Mouse (Mus musculus): ENCODE results near the gene Mblac2. TPM values are rescaled to one million over a fixed set of nuclear protein-coding genes. Genes with fewer than 3 reads are reported as not detected.

Mblac2 gene
- polyA plus RNA-seq (2014; fragmentation: Nextera tagmentation; extraction: Ambion mirVana): 7.3 and 9.4 TPM in 2 replicates

GRCm38 (mm10) chr13:81710775-81711545 is at the start of gene Mblac2, which contains the start of gene Polr3g:
Gene Mblac2 (plus strand): TSS chr13:81711341.
Gene Polr3g (minus strand): TSS chr13:81711013.
- Histone ChIP-seq H3K4me3 (ENCODE audit: low read depth, low read length) (peak within 1 kb of the TSS; percentile 61), H3K9ac (ENCODE audit: low read length) (peak within 1 kb of the TSS; percentile 61), H3K27ac (ENCODE audit: low read depth) (peak within 1 kb of the TSS; percentile 76; the same call in 1 of the 2 replicates), H3K4me2 (ENCODE audit: low read length) (peak within 1 kb of the TSS; percentile 64), H3K4me1 (replicated peaks; ENCODE audit: control insufficient read depth, insufficient read depth, low read length) (peaks cover 9% of the 10 kb centered on the region; the same call in 1 of the 2 replicates), H3K36me3 (ENCODE audit: control insufficient read depth, insufficient read depth, low read length) (no peaks in the 10 kb centered on the region), H3K9me3 (ENCODE audit: control insufficient read depth, low read length) (no peaks in the 10 kb centered on the region), H3K27me3 (replicated peaks; ENCODE audit: control insufficient read depth, insufficient read depth, low read length) (no peaks in the 10 kb centered on the region)
- ATAC-seq (replicated peaks; ENCODE audit: low FRiP score, low TSS enrichment, low read depth): peak; percentile 96
- WGBS: under 1% methylated on average over 61 of the region's 61 CpGs
- peak; percentile 97 for DNase-seq (ENCODE audit: low spot score)

- H3K27me3 ChIP-seq (replicated peaks; ENCODE audit: control insufficient read depth, insufficient read depth, low read length): no peaks in the 10 kb centered on the region
- no peak overlapping the region for H3K4me3 ChIP-seq (ENCODE audit: low read depth, low read length)
- H3K9me3 ChIP-seq (ENCODE audit: control insufficient read depth, low read length): no peaks in the 10 kb centered on the region
- peaks cover 39% of the 10 kb centered on the region for H3K36me3 ChIP-seq (ENCODE audit: control insufficient read depth, insufficient read depth, low read length)
- H3K4me1 ChIP-seq (replicated peaks; ENCODE audit: control insufficient read depth, insufficient read depth, low read length): peaks cover 9% of the 10 kb centered on the region
- no peak overlapping the region for H3K27ac ChIP-seq (ENCODE audit: low read depth)
- 0 out of 2 replicates have a peak, but pooled peaks have one; percentile 40 for ATAC-seq (replicated peaks; ENCODE audit: low FRiP score, low TSS enrichment, low read depth)
- WGBS: 84% methylated on average over 12 of the region's 12 CpGs
- no peak for DNase-seq (ENCODE audit: low spot score)
- H3K9ac ChIP-seq (ENCODE audit: low read length): no peak overlapping the region
- H3K4me2 ChIP-seq (ENCODE audit: low read length): no peak overlapping the region
These were observed 47.4 kb upstream of the Mblac2 start for GRCm38 (mm10) chr13:81663566-81664330.

- WGBS: 88% methylated on average over 5 of the region's 5 CpGs
- no peak for ATAC-seq (replicated peaks; ENCODE audit: low FRiP score, low TSS enrichment, low read depth)
- H3K9ac ChIP-seq (ENCODE audit: low read length): no peak overlapping the region
These were observed 46.8 kb upstream of the Mblac2 start for GRCm38 (mm10) chr13:81664331-81664698.

GRCm38 (mm10) chr13:81667713-81668112 is 43.4 kb upstream of the Mblac2 start:
- Histone ChIP-seq H3K27me3 (replicated peaks; ENCODE audit: control insufficient read depth, insufficient read depth, low read length) (no peaks in the 10 kb centered on the region), H3K9me3 (ENCODE audit: control insufficient read depth, low read length) (no peaks in the 10 kb centered on the region), H3K4me3 (ENCODE audit: low read depth, low read length) (no peak overlapping the region), H3K4me1 (replicated peaks; ENCODE audit: control insufficient read depth, insufficient read depth, low read length) (no peaks in the 10 kb centered on the region), H3K4me2 (ENCODE audit: low read length) (no peak overlapping the region), H3K36me3 (ENCODE audit: control insufficient read depth, insufficient read depth, low read length) (peaks cover 60% of the 10 kb centered on the region), H3K9ac (ENCODE audit: low read length) (no peak overlapping the region), H3K27ac (ENCODE audit: low read depth) (no peak overlapping the region)
- no peak for ATAC-seq (replicated peaks; ENCODE audit: low FRiP score, low TSS enrichment, low read depth)
- 89% methylated on average over 5 of the region's 5 CpGs for WGBS
- no peak for DNase-seq (ENCODE audit: low spot score)

More at GRCm38 (mm10) chr13:81664331-81664698, 46.8 kb upstream of the Mblac2 start:
- Histone ChIP-seq H3K4me1 (replicated peaks; ENCODE audit: control insufficient read depth, insufficient read depth, low read length) (0 out of 2 replicates have a peak, but pooled peaks cover 3% of the 10 kb centered on the region), H3K27me3 (replicated peaks; ENCODE audit: control insufficient read depth, insufficient read depth, low read length) (no peaks in the 10 kb centered on the region), H3K4me2 (ENCODE audit: low read length) (no peak overlapping the region), H3K4me3 (ENCODE audit: low read depth, low read length) (no peak overlapping the region), H3K9me3 (ENCODE audit: control insufficient read depth, low read length) (no peaks in the 10 kb centered on the region), H3K36me3 (ENCODE audit: control insufficient read depth, insufficient read depth, low read length) (peaks cover 44% of the 10 kb centered on the region), H3K27ac (ENCODE audit: low read depth) (no peak overlapping the region)
- no peak for DNase-seq (ENCODE audit: low spot score)

GRCm38 (mm10) chr13:81675333-81675732 is 35.8 kb upstream of the Mblac2 start:
- H3K36me3 ChIP-seq (ENCODE audit: control insufficient read depth, insufficient read depth, low read length): peaks cover 18% of the 10 kb centered on the region
- H3K9me3 ChIP-seq (ENCODE audit: control insufficient read depth, low read length): no peaks in the 10 kb centered on the region
- H3K4me1 ChIP-seq (replicated peaks; ENCODE audit: control insufficient read depth, insufficient read depth, low read length): no peaks in the 10 kb centered on the region
- H3K4me2 ChIP-seq (ENCODE audit: low read length): no peak overlapping the region
- no peak overlapping the region for H3K27ac ChIP-seq (ENCODE audit: low read depth)
- WGBS: 74% methylated on average over 8 of the region's 8 CpGs
- no peak overlapping the region for H3K4me3 ChIP-seq (ENCODE audit: low read depth, low read length)
- no peaks in the 10 kb centered on the region for H3K27me3 ChIP-seq (replicated peaks; ENCODE audit: control insufficient read depth, insufficient read depth, low read length)
- DNase-seq (ENCODE audit: low spot score) (no peak), ATAC-seq (replicated peaks; ENCODE audit: low FRiP score, low TSS enrichment, low read depth) (no peak)
- H3K9ac ChIP-seq (ENCODE audit: low read length): no peak overlapping the region

- Histone ChIP-seq H3K27ac (ENCODE audit: low read depth) (no peak overlapping the region), H3K36me3 (ENCODE audit: control insufficient read depth, insufficient read depth, low read length) (no peaks in the 10 kb centered on the region; the same call in 1 of the 2 replicates), H3K9me3 (ENCODE audit: control insufficient read depth, low read length) (no peaks in the 10 kb centered on the region), H3K4me2 (ENCODE audit: low read length) (no peak overlapping the region), H3K27me3 (replicated peaks; ENCODE audit: control insufficient read depth, insufficient read depth, low read length) (no peaks in the 10 kb centered on the region), H3K4me3 (ENCODE audit: low read depth, low read length) (no peak overlapping the region), H3K9ac (ENCODE audit: low read length) (no peak overlapping the region), H3K4me1 (replicated peaks; ENCODE audit: control insufficient read depth, insufficient read depth, low read length) (no peaks in the 10 kb centered on the region)
- 82% methylated on average over 3 of the region's 3 CpGs for WGBS
- ATAC-seq (replicated peaks; ENCODE audit: low FRiP score, low TSS enrichment, low read depth): no peak
- no peak for DNase-seq (ENCODE audit: low spot score)
These were observed 28.0 kb upstream of the Mblac2 start for GRCm38 (mm10) chr13:81683107-81683506.

GRCm38 (mm10) chr13:81684258-81684657 is 26.9 kb upstream of the Mblac2 start:
- no peak overlapping the region for H3K9ac ChIP-seq (ENCODE audit: low read length)

GRCm38 (mm10) chr13:81684884-81685283 is 26.3 kb upstream of the Mblac2 start:
- DNase-seq (ENCODE audit: low spot score) (no peak), ATAC-seq (replicated peaks; ENCODE audit: low FRiP score, low TSS enrichment, low read depth) (no peak)
- H3K4me1 ChIP-seq (replicated peaks; ENCODE audit: control insufficient read depth, insufficient read depth, low read length): no peaks in the 10 kb centered on the region
- no peak overlapping the region for H3K4me3 ChIP-seq (ENCODE audit: low read depth, low read length)
- no peak overlapping the region for H3K9ac ChIP-seq (ENCODE audit: low read length)
- H3K27me3 ChIP-seq (replicated peaks; ENCODE audit: control insufficient read depth, insufficient read depth, low read length): no peaks in the 10 kb centered on the region
- no peak overlapping the region for H3K4me2 ChIP-seq (ENCODE audit: low read length)
- H3K27ac ChIP-seq (ENCODE audit: low read depth): no peak overlapping the region
- no peaks in the 10 kb centered on the region; the same call in 1 of the 2 replicates for H3K36me3 ChIP-seq (ENCODE audit: control insufficient read depth, insufficient read depth, low read length)
- WGBS: 88% methylated on average over 3 of the region's 3 CpGs
- no peaks in the 10 kb centered on the region for H3K9me3 ChIP-seq (ENCODE audit: control insufficient read depth, low read length)

More at GRCm38 (mm10) chr13:81684258-81684657, 26.9 kb upstream of the Mblac2 start:
- WGBS: 76% methylated on average over 5 of the region's 5 CpGs
- no peaks in the 10 kb centered on the region for H3K4me1 ChIP-seq (replicated peaks; ENCODE audit: control insufficient read depth, insufficient read depth, low read length)
- H3K27ac ChIP-seq (ENCODE audit: low read depth): no peak overlapping the region
- H3K4me3 ChIP-seq (ENCODE audit: low read depth, low read length): no peak overlapping the region
- H3K9me3 ChIP-seq (ENCODE audit: control insufficient read depth, low read length): no peaks in the 10 kb centered on the region
- ATAC-seq (replicated peaks; ENCODE audit: low FRiP score, low TSS enrichment, low read depth) (no peak), DNase-seq (ENCODE audit: low spot score) (no peak)
- H3K27me3 ChIP-seq (replicated peaks; ENCODE audit: control insufficient read depth, insufficient read depth, low read length): no peaks in the 10 kb centered on the region
- no peaks in the 10 kb centered on the region; the same call in 1 of the 2 replicates for H3K36me3 ChIP-seq (ENCODE audit: control insufficient read depth, insufficient read depth, low read length)
- no peak overlapping the region for H3K4me2 ChIP-seq (ENCODE audit: low read length)

Measured in intestine, embryonic 14.5 days (tissue).